Mouse (Mus musculus) lung, postnatal 0 days (tissue): ENCODE measurements around the gene Spn. TPM values are rescaled to one million over a fixed set of nuclear protein-coding genes. Genes with fewer than 3 reads are reported as not detected.
"Not testable (repeated sequence)": the region's sequence is repeated elsewhere in the genome, so short reads cannot be mapped to it uniquely, and the experiment has no call there.

ENCODE experiments used
- ATAC-seq: fragments of 200-750 bp; cut with Nextera tagmentation; 2 replicates; pipeline ENCODE4 v1.8.0; 2017; ENCODE audit warnings: moderate library complexity
- DNase-seq: peaks from one replicate; pipeline ENCODE4 v3.0.0-alpha.2; 2016; ENCODE audit warnings: low spot score
- H3K27ac ChIP-seq: fragments of 300-500 bp; sonication (generic); 2 replicates; pipeline ENCODE4 v1.5.1; 2014; ENCODE audit warnings: antibody characterized with exemption, mild to moderate bottlenecking, low read length, mixed read lengths
- H3K27me3 ChIP-seq: fragments of 300-500 bp; sonication (generic); replicated peaks from 2 replicates; pipeline ENCODE4 v1.6.1; 2014; ENCODE audit warnings: low read length, mixed read lengths; ENCODE audit not compliant: insufficient read depth
- H3K36me3 ChIP-seq: fragments of 300-500 bp; sonication (generic); 2 replicates; pipeline ENCODE4 v1.6.1; 2014; ENCODE audit warnings: low read length, mixed read lengths; ENCODE audit not compliant: insufficient read depth
- H3K4me1 ChIP-seq: fragments of 300-500 bp; sonication (generic); 2 replicates; pipeline ENCODE4 v1.6.1; 2014; ENCODE audit warnings: antibody characterized with exemption, low read depth, low read length, mixed read lengths; ENCODE audit not compliant: insufficient read depth
- H3K4me2 ChIP-seq: fragments of 300-500 bp; sonication (generic); replicated peaks from 2 replicates; pipeline ENCODE4 v1.6.1; 2014; ENCODE audit warnings: low read depth, mild to moderate bottlenecking, low read length, moderate library complexity, mixed read lengths
- H3K4me3 ChIP-seq: fragments of 300-500 bp; sonication (generic); 2 replicates; pipeline ENCODE4 v1.5.1; 2014; ENCODE audit warnings: low read depth, low read length
- H3K9ac ChIP-seq: fragments of 300-500 bp; sonication (generic); replicated peaks from 2 replicates; pipeline ENCODE4 v1.6.1; 2014; ENCODE audit warnings: low read depth, mild to moderate bottlenecking
- H3K9me3 ChIP-seq: fragments of 300-500 bp; sonication (generic); 2 replicates; pipeline ENCODE4 v1.6.1; 2016; ENCODE audit warnings: low read length, mixed read lengths
- CTCF ChIP-seq: IDR thresholded peaks from 2 replicates; pipeline ENCODE4 v1.5.1; 2016; ENCODE audit warnings: antibody characterized with exemption, mild to moderate bottlenecking
- EP300 ChIP-seq: IDR thresholded peaks from 2 replicates; pipeline ENCODE4 v1.6.1; 2016; ENCODE audit warnings: antibody characterized with exemption, mild to moderate bottlenecking, control low read depth
- WGBS: fragments of 180-500 bp; shearing (Covaris S2); extraction: QIAGEN DNeasy Blood & Tissue Kit; methylation state at CpG from one replicate; pipeline ENCODE4 v1.1.7; 2014; 5-methylcytosine and 5-hydroxymethylcytosine counted together
- polyA plus RNA-seq: library from polyadenylated mRNA; unstranded; fragments of >200 nt; fragmentation: Nextera tagmentation; extraction: Ambion mirVana; gene quantifications from 2 replicates; pipeline ENCODE4 v1.2.1, GENCODE M21; 2015

Spn gene
- polyA plus RNA-seq, 1 experiment from 2014 or later = 0.73 TPM

GRCm38 (mm10) chr7:127093914-127094313, 43.7 kb downstream of the Spn start:
- Histone ChIP-seq H3K4me3 (no peak overlapping the region), H3K27ac (no peak overlapping the region), H3K36me3 (no peaks in the 10 kb centered on the region), H3K27me3 (no peaks in the 10 kb centered on the region), H3K4me2 (no peak overlapping the region), H3K4me1 (0 out of 2 replicates have a peak, but pooled peaks cover 5% of the 10 kb centered on the region), H3K9ac (no peak overlapping the region), H3K9me3 (no peaks in the 10 kb centered on the region)
- TF ChIP-seq EP300 (no peak), CTCF (no peak)
- ATAC-seq (no peak), DNase-seq (no peak)
- 44% methylated on average over 3 of the region's 3 CpGs for WGBS

GRCm38 (mm10) chr7:127091114-127091896, 46.3 kb downstream of the Spn start, which contains the start of gene AI467606:
TSS of gene AI467606 (plus strand) at chr7:127091359.
- no peak for TF ChIP-seq EP300
- TF ChIP-seq CTCF = no peak
- peak within 1 kb of the TSS; percentile 36 for H3K9ac ChIP-seq
- WGBS = 51% methylated on average over 16 of the region's 16 CpGs
- H3K4me3 ChIP-seq = peak within 1 kb of the TSS; percentile 17; the same call in 1 of the 2 replicates
- H3K4me1 ChIP-seq = 0 out of 2 replicates have a peak, but pooled peaks cover 5% of the 10 kb centered on the region
- no peaks in the 10 kb centered on the region for H3K9me3 ChIP-seq
- DNase-seq = peak; percentile 88
- no peaks in the 10 kb centered on the region for H3K36me3 ChIP-seq
- peak within 1 kb of the TSS; percentile 44 for H3K4me2 ChIP-seq
- peak; percentile 90 for ATAC-seq
- H3K27me3 ChIP-seq = no peaks in the 10 kb centered on the region
- peak within 1 kb of the TSS; percentile 66 for H3K27ac ChIP-seq

- no peaks in the 10 kb centered on the region for H3K36me3 ChIP-seq
- no peaks in the 10 kb centered on the region for H3K9me3 ChIP-seq
- H3K4me2 ChIP-seq = peak overlapping the region; percentile 44; the same call in 1 of the 2 replicates
- 0 out of 2 replicates have a peak, but pooled peaks cover 5% of the 10 kb centered on the region for H3K4me1 ChIP-seq
- no peak for DNase-seq
- 80% methylated on average over 20 of the region's 20 CpGs for WGBS
- H3K4me3 ChIP-seq = no peak overlapping the region
- TF ChIP-seq CTCF (no peak), EP300 (no peak)
- 0 out of 2 replicates have a peak overlapping the region, but pooled peaks have one; percentile 14 for H3K27ac ChIP-seq
- no peaks in the 10 kb centered on the region for H3K27me3 ChIP-seq
- no peak overlapping the region for H3K9ac ChIP-seq
- ATAC-seq = no peak
These were observed 47.2 kb downstream of the Spn start for GRCm38 (mm10) chr7:127090154-127091113.

GRCm38 (mm10) chr7:127088901-127089845, 48.5 kb downstream of the Spn start:
- peak; percentile 60 for ATAC-seq
- no peaks in the 10 kb centered on the region for H3K27me3 ChIP-seq
- H3K4me1 ChIP-seq = 0 out of 2 replicates have a peak, but pooled peaks cover 5% of the 10 kb centered on the region
- H3K9ac ChIP-seq = no peak overlapping the region
- H3K27ac ChIP-seq = no peak overlapping the region
- no peaks in the 10 kb centered on the region for H3K36me3 ChIP-seq
- H3K9me3 ChIP-seq = no peaks in the 10 kb centered on the region
- DNase-seq = peak; percentile 59
- peak overlapping the region; percentile 43 for H3K4me2 ChIP-seq
- WGBS = 17% methylated on average over 27 of the region's 27 CpGs
- 0 out of 2 replicates have a peak overlapping the region, but pooled peaks have one; percentile 8 for H3K4me3 ChIP-seq
- TF ChIP-seq CTCF (no peak), EP300 (no peak)

- WGBS = 92% methylated on average over 3 of the region's 3 CpGs
These were observed 49.5 kb downstream of the Spn start for GRCm38 (mm10) chr7:127088083-127088482.

GRCm38 (mm10) chr7:127087278-127088010, 50.2 kb downstream of the Spn start, which contains the start of gene Zg16:
TSS of gene Zg16 (minus strand) at chr7:127087328.
- not testable (repeated sequence) for H3K36me3 ChIP-seq, H3K27ac ChIP-seq, ATAC-seq, H3K4me2 ChIP-seq, H3K4me3 ChIP-seq, H3K4me1 ChIP-seq, H3K9ac ChIP-seq, DNase-seq, H3K9me3 ChIP-seq, H3K27me3 ChIP-seq
- 68% methylated on average over 6 of the region's 6 CpGs for WGBS

More at GRCm38 (mm10) chr7:127088083-127088482, 49.5 kb downstream of the Spn start:
- no peak overlapping the region for H3K4me3 ChIP-seq
- DNase-seq (no peak), ATAC-seq (no peak)
- 0 out of 2 replicates have a peak, but pooled peaks cover 5% of the 10 kb centered on the region for H3K4me1 ChIP-seq
- H3K36me3 ChIP-seq = no peaks in the 10 kb centered on the region
- H3K27me3 ChIP-seq = no peaks in the 10 kb centered on the region
- no peak overlapping the region for H3K27ac ChIP-seq
- TF ChIP-seq EP300 (no peak), CTCF (no peak)
- H3K9me3 ChIP-seq = no peaks in the 10 kb centered on the region
- no peak overlapping the region for H3K9ac ChIP-seq
- H3K4me2 ChIP-seq = no peak overlapping the region

- H3K4me3 ChIP-seq, DNase-seq, H3K27me3 ChIP-seq, H3K9me3 ChIP-seq, H3K4me1 ChIP-seq, ATAC-seq, H3K4me2 ChIP-seq, H3K36me3 ChIP-seq, H3K27ac ChIP-seq, H3K9ac ChIP-seq: not testable (repeated sequence)
- WGBS = 36% methylated on average over 6 of the region's 6 CpGs
These were observed 51.9 kb downstream of the Spn start for GRCm38 (mm10) chr7:127085751-127086150.
